Mouse (Mus musculus): ENCODE measurements at regions not wholly inside any gene's neighbourhood (a gene's known extent, or its start where the extent isn't known, plus 50 kb on each side); places are given as distances from the start of the nearest gene placed in this dataset.
"Not testable (repeated sequence)": the region's sequence is repeated elsewhere in the genome, so short reads cannot be mapped to it uniquely, and the experiment has no call there.

- H3K36me3 ChIP-seq (ENCODE audit: control insufficient read depth, insufficient read depth, low read length): no peaks in the 10 kb centered on the region
- WGBS: 85% methylated on average over 7 of the region's 7 CpGs
- H3K27me3 ChIP-seq (replicated peaks; ENCODE audit: control insufficient read depth, insufficient read depth, low read length): no peaks in the 10 kb centered on the region
- H3K4me2 ChIP-seq (ENCODE audit: low read depth, low read length): no peak overlapping the region
- no peak overlapping the region for H3K4me3 ChIP-seq (ENCODE audit: low read length)
- ATAC-seq: no peak
- no peaks in the 10 kb centered on the region for H3K9me3 ChIP-seq (ENCODE audit: control insufficient read depth, low read length)
- H3K27ac ChIP-seq (ENCODE audit: low read length): no peak overlapping the region
- no peaks in the 10 kb centered on the region for H3K4me1 ChIP-seq (ENCODE audit: control insufficient read depth, insufficient read depth, low read length)
- no peak overlapping the region for H3K9ac ChIP-seq (ENCODE audit: low read depth, low read length)
Measured at GRCm38 (mm10) chr13:26387861-26388621, 381.9 kb downstream of the Hdgfl1 start.

- Histone ChIP-seq H3K27ac (ENCODE audit: low read length) (no peak overlapping the region), H3K4me1 (ENCODE audit: control insufficient read depth, insufficient read depth, low read length) (no peaks in the 10 kb centered on the region), H3K36me3 (ENCODE audit: control insufficient read depth, insufficient read depth, low read length) (no peaks in the 10 kb centered on the region), H3K27me3 (replicated peaks; ENCODE audit: control insufficient read depth, insufficient read depth, low read length) (no peaks in the 10 kb centered on the region), H3K4me3 (ENCODE audit: low read length) (no peak overlapping the region), H3K4me2 (ENCODE audit: low read depth, low read length) (no peak overlapping the region), H3K9me3 (ENCODE audit: control insufficient read depth, low read length) (no peaks in the 10 kb centered on the region), H3K9ac (ENCODE audit: low read depth, low read length) (no peak overlapping the region)
- no peak for ATAC-seq
- 44% methylated on average over 2 of the region's 2 CpGs for WGBS
Measured at GRCm38 (mm10) chr13:26382631-26383030, 387.3 kb downstream of the Hdgfl1 start.

GRCm38 (mm10) chr13:26382154-26382553 lies 387.8 kb downstream of the Hdgfl1 start:
- ATAC-seq: no peak
- no peaks in the 10 kb centered on the region for H3K4me1 ChIP-seq (ENCODE audit: control insufficient read depth, insufficient read depth, low read length)
- no peak overlapping the region for H3K4me3 ChIP-seq (ENCODE audit: low read length)
- WGBS: 55% methylated on average over 2 of the region's 2 CpGs
- no peaks in the 10 kb centered on the region for H3K36me3 ChIP-seq (ENCODE audit: control insufficient read depth, insufficient read depth, low read length)
- no peaks in the 10 kb centered on the region for H3K9me3 ChIP-seq (ENCODE audit: control insufficient read depth, low read length)
- no peak overlapping the region for H3K4me2 ChIP-seq (ENCODE audit: low read depth, low read length)
- no peaks in the 10 kb centered on the region for H3K27me3 ChIP-seq (replicated peaks; ENCODE audit: control insufficient read depth, insufficient read depth, low read length)
- H3K27ac ChIP-seq (ENCODE audit: low read length): no peak overlapping the region
- H3K9ac ChIP-seq (ENCODE audit: low read depth, low read length): no peak overlapping the region

GRCm38 (mm10) chr13:26375546-26375945 lies 394.4 kb downstream of the Hdgfl1 start:
- H3K9me3 ChIP-seq (ENCODE audit: control insufficient read depth, low read length): no peaks in the 10 kb centered on the region
- no peak for ATAC-seq
- H3K36me3 ChIP-seq (ENCODE audit: control insufficient read depth, insufficient read depth, low read length): no peaks in the 10 kb centered on the region
- H3K9ac ChIP-seq (ENCODE audit: low read depth, low read length): no peak overlapping the region
- no peak overlapping the region for H3K4me2 ChIP-seq (ENCODE audit: low read depth, low read length)
- H3K27ac ChIP-seq (ENCODE audit: low read length): no peak overlapping the region
- H3K4me3 ChIP-seq (ENCODE audit: low read length): no peak overlapping the region
- no peaks in the 10 kb centered on the region for H3K4me1 ChIP-seq (ENCODE audit: control insufficient read depth, insufficient read depth, low read length)
- H3K27me3 ChIP-seq (replicated peaks; ENCODE audit: control insufficient read depth, insufficient read depth, low read length): no peaks in the 10 kb centered on the region

- not testable (repeated sequence) for H3K27ac ChIP-seq (ENCODE audit: low read length); ATAC-seq; H3K4me1 ChIP-seq (ENCODE audit: control insufficient read depth, insufficient read depth, low read length); H3K36me3 ChIP-seq (ENCODE audit: control insufficient read depth, insufficient read depth, low read length); H3K4me2 ChIP-seq (ENCODE audit: low read depth, low read length); H3K4me3 ChIP-seq (ENCODE audit: low read length); H3K9ac ChIP-seq (ENCODE audit: low read depth, low read length); H3K27me3 ChIP-seq (replicated peaks; ENCODE audit: control insufficient read depth, insufficient read depth, low read length); H3K9me3 ChIP-seq (ENCODE audit: control insufficient read depth, low read length)
- WGBS: 88% methylated on average over 6 of the region's 6 CpGs
Measured at GRCm38 (mm10) chr13:26365911-26366310, 404.1 kb downstream of the Hdgfl1 start.

DNA sequence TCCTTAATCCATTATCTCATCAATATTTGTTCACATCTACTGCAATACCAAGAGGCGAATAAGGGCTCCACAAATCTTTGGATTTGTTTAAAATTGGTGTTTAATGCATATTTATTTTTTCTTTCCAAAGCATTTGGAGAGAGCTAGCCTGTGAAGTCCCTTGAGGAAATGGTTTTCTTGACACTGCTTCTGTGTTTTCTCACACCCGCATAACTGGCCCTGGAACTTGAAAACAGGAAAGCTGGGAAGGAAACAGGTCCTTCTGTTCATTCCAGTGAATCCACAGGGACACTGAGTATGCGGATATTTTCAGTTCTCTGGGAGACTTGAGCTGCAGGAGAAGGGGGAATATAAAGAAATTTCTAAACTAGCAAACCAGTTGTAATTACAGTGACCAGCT lies 413.6 kb downstream of the Hdgfl1 start:
- WGBS: 45% methylated on average over 3 of the region's 3 CpGs

GRCm38 (mm10) chr13:26354421-26354820 lies 415.5 kb downstream of the Hdgfl1 start:
- H3K4me3 ChIP-seq (ENCODE audit: low read length): no peak overlapping the region
- no peak overlapping the region for H3K27ac ChIP-seq (ENCODE audit: low read length)
- no peaks in the 10 kb centered on the region for H3K36me3 ChIP-seq (ENCODE audit: control insufficient read depth, insufficient read depth, low read length)
- no peaks in the 10 kb centered on the region for H3K4me1 ChIP-seq (ENCODE audit: control insufficient read depth, insufficient read depth, low read length)
- no peaks in the 10 kb centered on the region for H3K9me3 ChIP-seq (ENCODE audit: control insufficient read depth, low read length)
- H3K27me3 ChIP-seq (replicated peaks; ENCODE audit: control insufficient read depth, insufficient read depth, low read length): no peaks in the 10 kb centered on the region
- H3K9ac ChIP-seq (ENCODE audit: low read depth, low read length): no peak overlapping the region
- ATAC-seq: no peak
- no peak overlapping the region for H3K4me2 ChIP-seq (ENCODE audit: low read depth, low read length)

More for the DNA sequence above, 413.6 kb downstream of the Hdgfl1 start:
- Histone ChIP-seq H3K4me3 (ENCODE audit: low read length) (no peak overlapping the region), H3K9ac (ENCODE audit: low read depth, low read length) (no peak overlapping the region), H3K27me3 (replicated peaks; ENCODE audit: control insufficient read depth, insufficient read depth, low read length) (no peaks in the 10 kb centered on the region), H3K4me1 (ENCODE audit: control insufficient read depth, insufficient read depth, low read length) (no peaks in the 10 kb centered on the region), H3K36me3 (ENCODE audit: control insufficient read depth, insufficient read depth, low read length) (no peaks in the 10 kb centered on the region), H3K27ac (ENCODE audit: low read length) (no peak overlapping the region), H3K4me2 (ENCODE audit: low read depth, low read length) (no peak overlapping the region), H3K9me3 (ENCODE audit: control insufficient read depth, low read length) (no peaks in the 10 kb centered on the region)
- no peak for ATAC-seq

DNA sequence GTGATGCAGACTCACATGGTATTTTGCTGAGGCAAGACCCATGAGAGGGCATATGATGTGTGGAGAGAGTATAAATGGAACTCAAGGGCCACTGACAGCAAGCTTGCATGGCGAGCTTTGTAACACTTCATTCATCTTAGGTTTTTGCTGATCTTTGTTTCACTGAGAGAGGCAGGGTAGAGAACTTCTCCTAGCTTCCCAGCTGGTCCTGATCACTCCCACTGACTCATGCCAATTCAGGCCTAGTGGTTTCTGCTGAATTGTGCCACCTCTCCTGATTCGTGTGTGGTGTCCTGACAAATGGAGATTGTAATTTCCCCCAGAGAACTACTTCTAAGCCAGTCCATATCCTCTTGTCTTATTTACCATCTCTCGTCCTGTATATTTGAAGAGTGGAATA lies 419.5 kb downstream of the Hdgfl1 start:
- Histone ChIP-seq H3K27ac (ENCODE audit: low read length) (no peak overlapping the region), H3K9ac (ENCODE audit: low read depth, low read length) (no peak overlapping the region)
- ATAC-seq: no peak

GRCm38 (mm10) chr13:26338795-26339194 lies 431.2 kb downstream of the Hdgfl1 start:
- WGBS: 54% methylated on average over 3 of the region's 3 CpGs
- Histone ChIP-seq H3K27me3 (replicated peaks; ENCODE audit: control insufficient read depth, insufficient read depth, low read length) (no peaks in the 10 kb centered on the region), H3K36me3 (ENCODE audit: control insufficient read depth, insufficient read depth, low read length) (no peaks in the 10 kb centered on the region), H3K27ac (ENCODE audit: low read length) (no peak overlapping the region), H3K9me3 (ENCODE audit: control insufficient read depth, low read length) (no peaks in the 10 kb centered on the region), H3K4me2 (ENCODE audit: low read depth, low read length) (no peak overlapping the region), H3K4me3 (ENCODE audit: low read length) (no peak overlapping the region), H3K4me1 (ENCODE audit: control insufficient read depth, insufficient read depth, low read length) (no peaks in the 10 kb centered on the region), H3K9ac (ENCODE audit: low read depth, low read length) (no peak overlapping the region)
- ATAC-seq: no peak

More for the DNA sequence above, 419.5 kb downstream of the Hdgfl1 start:
- Histone ChIP-seq H3K36me3 (ENCODE audit: control insufficient read depth, insufficient read depth, low read length) (no peaks in the 10 kb centered on the region), H3K27me3 (replicated peaks; ENCODE audit: control insufficient read depth, insufficient read depth, low read length) (no peaks in the 10 kb centered on the region), H3K4me3 (ENCODE audit: low read length) (no peak overlapping the region), H3K9me3 (ENCODE audit: control insufficient read depth, low read length) (no peaks in the 10 kb centered on the region), H3K4me2 (ENCODE audit: low read depth, low read length) (no peak overlapping the region), H3K4me1 (ENCODE audit: control insufficient read depth, insufficient read depth, low read length) (no peaks in the 10 kb centered on the region)
- 85% methylated on average over 3 of the region's 3 CpGs for WGBS

DNA sequence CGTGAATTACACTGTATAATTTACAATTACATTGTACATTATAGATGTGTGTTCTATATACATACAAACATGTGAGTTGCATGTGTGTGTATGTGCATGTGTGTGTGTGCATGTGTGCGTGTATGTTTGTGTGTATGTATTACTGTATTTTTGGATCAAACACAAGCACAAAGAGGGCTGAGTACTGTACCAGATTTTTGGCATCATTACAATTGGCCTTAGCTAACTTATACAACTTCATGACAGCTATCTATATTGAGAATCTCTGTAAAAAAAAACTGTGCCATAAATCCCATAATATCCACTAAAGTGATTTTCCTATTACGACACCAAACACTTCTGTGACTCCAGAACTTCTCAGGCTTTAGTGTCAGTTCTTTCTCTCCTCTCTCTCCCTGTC lies 444.9 kb downstream of the Hdgfl1 start:
- Histone ChIP-seq H3K9me3 (ENCODE audit: control insufficient read depth, low read length) (no peaks in the 10 kb centered on the region), H3K36me3 (ENCODE audit: control insufficient read depth, insufficient read depth, low read length) (no peaks in the 10 kb centered on the region), H3K9ac (ENCODE audit: low read depth, low read length) (no peak overlapping the region), H3K4me1 (ENCODE audit: control insufficient read depth, insufficient read depth, low read length) (no peaks in the 10 kb centered on the region), H3K27me3 (replicated peaks; ENCODE audit: control insufficient read depth, insufficient read depth, low read length) (no peaks in the 10 kb centered on the region), H3K4me3 (ENCODE audit: low read length) (no peak overlapping the region), H3K27ac (ENCODE audit: low read length) (no peak overlapping the region), H3K4me2 (ENCODE audit: low read depth, low read length) (no peak overlapping the region)
- ATAC-seq: no peak
- 79% methylated on average over 3 of the region's 3 CpGs for WGBS
